Mouse (Mus musculus): ENCODE measurements at regions not wholly inside any gene's neighbourhood (a gene's known extent, or its start where the extent isn't known, plus 50 kb on each side); places are given as distances from the start of the nearest gene placed in this dataset.

DNA sequence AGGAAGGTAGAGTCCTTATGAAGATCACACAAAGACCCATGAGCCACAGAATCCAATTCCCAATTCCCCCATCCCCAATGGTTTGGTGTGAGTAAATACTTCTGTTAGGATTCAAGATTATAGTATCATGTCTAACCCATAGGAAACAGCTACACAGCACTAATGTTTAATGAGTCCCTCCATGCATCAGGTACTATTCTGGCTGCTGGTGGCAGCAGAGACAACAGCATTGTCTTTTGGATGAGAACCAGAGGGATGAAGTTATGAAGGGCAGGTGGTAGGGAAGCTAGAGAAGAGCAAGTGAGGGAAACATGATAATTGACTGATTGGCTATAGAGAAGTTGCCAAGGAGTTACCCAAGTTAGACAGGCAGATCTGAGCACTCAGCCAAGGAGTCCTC, 885.0 kb downstream of the Epha4 start:
- H3K4me1 ChIP-seq: no peaks in the 10 kb centered on the region
- no peak overlapping the region for H3K9ac ChIP-seq
- no peaks in the 10 kb centered on the region for H3K27me3 ChIP-seq
- H3K27ac ChIP-seq: no peak overlapping the region
- ATAC-seq (ENCODE audit: insufficient number of reproducible peaks, low FRiP score, low TSS enrichment, low read depth): no peak
- no peak overlapping the region for H3K4me2 ChIP-seq
- H3K4me3 ChIP-seq: no peak overlapping the region
- no peaks in the 10 kb centered on the region for H3K36me3 ChIP-seq
- no peaks in the 10 kb centered on the region for H3K9me3 ChIP-seq

DNA sequence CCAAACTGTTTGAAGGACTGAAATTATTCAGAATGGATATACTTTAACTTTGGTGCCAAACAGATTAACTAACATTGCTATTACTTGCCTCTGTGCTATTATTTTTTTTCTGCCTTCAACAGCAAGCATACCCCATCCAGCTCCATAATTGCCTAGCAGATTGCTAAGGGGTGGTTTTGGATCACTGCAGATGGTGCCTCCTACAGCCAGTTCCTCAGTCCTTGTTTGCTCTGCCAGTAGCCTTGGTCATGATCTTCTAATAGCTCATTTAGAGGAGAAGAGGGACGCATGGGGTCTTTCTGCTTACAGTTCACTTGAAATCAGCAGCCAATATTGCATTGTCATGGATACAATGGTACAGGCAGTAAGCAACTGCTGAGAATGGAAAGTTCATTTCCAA, 880.8 kb downstream of the Epha4 start:
- H3K27me3 ChIP-seq: no peaks in the 10 kb centered on the region
- no peak overlapping the region for H3K27ac ChIP-seq
- H3K4me3 ChIP-seq: no peak overlapping the region
- no peaks in the 10 kb centered on the region for H3K4me1 ChIP-seq
- H3K9me3 ChIP-seq: no peaks in the 10 kb centered on the region
- H3K9ac ChIP-seq: no peak overlapping the region
- ATAC-seq (ENCODE audit: insufficient number of reproducible peaks, low FRiP score, low TSS enrichment, low read depth): no peak
- no peaks in the 10 kb centered on the region for H3K36me3 ChIP-seq
- WGBS: 82% methylated on average over 1 of the region's 1 CpGs
- no peak overlapping the region for H3K4me2 ChIP-seq

- Histone ChIP-seq H3K4me3 (no peak overlapping the region), H3K27ac (no peak overlapping the region), H3K4me2 (no peak overlapping the region), H3K27me3 (no peaks in the 10 kb centered on the region), H3K4me1 (no peaks in the 10 kb centered on the region), H3K9me3 (no peaks in the 10 kb centered on the region), H3K9ac (no peak overlapping the region), H3K36me3 (no peaks in the 10 kb centered on the region)
- WGBS: 71% methylated on average over 19 of the region's 19 CpGs
- no peak for ATAC-seq (ENCODE audit: insufficient number of reproducible peaks, low FRiP score, low TSS enrichment, low read depth)
Observed at GRCm38 (mm10) chr1:76637268-76638009, 877.4 kb downstream of the Epha4 start.

- 72% methylated on average over 5 of the region's 5 CpGs for WGBS
- Histone ChIP-seq H3K4me1 (no peaks in the 10 kb centered on the region), H3K27me3 (no peaks in the 10 kb centered on the region), H3K27ac (no peak overlapping the region), H3K9ac (no peak overlapping the region), H3K4me2 (no peak overlapping the region), H3K9me3 (no peaks in the 10 kb centered on the region), H3K4me3 (no peak overlapping the region), H3K36me3 (no peaks in the 10 kb centered on the region)
- ATAC-seq (ENCODE audit: insufficient number of reproducible peaks, low FRiP score, low TSS enrichment, low read depth): no peak
Observed at GRCm38 (mm10) chr1:76638010-76638400, 876.9 kb downstream of the Epha4 start.

GRCm38 (mm10) chr1:76641181-76641711, 873.6 kb downstream of the Epha4 start:
- WGBS: 76% methylated on average over 3 of the region's 3 CpGs

DNA sequence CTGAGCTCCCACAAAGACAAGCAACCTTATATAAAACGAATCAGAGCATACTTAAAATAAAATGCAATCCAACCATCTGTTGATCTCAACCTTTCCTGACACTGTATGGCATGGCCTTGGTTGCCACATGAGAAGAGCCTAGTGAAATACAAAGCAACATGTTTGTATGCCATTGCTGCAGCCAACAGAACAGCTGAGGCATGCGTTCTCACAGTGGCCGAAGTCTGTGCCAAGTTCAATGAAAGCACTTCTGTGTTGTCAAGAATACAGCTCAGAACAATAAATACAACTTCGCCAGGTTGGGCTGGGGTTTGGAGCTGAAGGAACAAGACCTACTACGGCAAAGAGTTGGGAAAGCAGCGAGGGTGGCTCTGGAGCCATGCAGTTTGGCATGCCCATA, 872.2 kb downstream of the Epha4 start:
- H3K36me3 ChIP-seq: no peaks in the 10 kb centered on the region
- 78% methylated on average over 6 of the region's 6 CpGs for WGBS
- no peaks in the 10 kb centered on the region for H3K27me3 ChIP-seq
- H3K9me3 ChIP-seq: no peaks in the 10 kb centered on the region
- H3K4me2 ChIP-seq: no peak overlapping the region
- no peak overlapping the region for H3K9ac ChIP-seq
- no peak overlapping the region for H3K4me3 ChIP-seq
- no peak overlapping the region for H3K27ac ChIP-seq
- no peak for ATAC-seq (ENCODE audit: insufficient number of reproducible peaks, low FRiP score, low TSS enrichment, low read depth)
- no peaks in the 10 kb centered on the region for H3K4me1 ChIP-seq

More at GRCm38 (mm10) chr1:76641181-76641711, 873.6 kb downstream of the Epha4 start:
- H3K36me3 ChIP-seq: no peaks in the 10 kb centered on the region
- no peak overlapping the region for H3K4me2 ChIP-seq
- H3K9me3 ChIP-seq: no peaks in the 10 kb centered on the region
- H3K27me3 ChIP-seq: no peaks in the 10 kb centered on the region
- no peak overlapping the region for H3K27ac ChIP-seq
- no peak overlapping the region for H3K4me3 ChIP-seq
- no peak for ATAC-seq (ENCODE audit: insufficient number of reproducible peaks, low FRiP score, low TSS enrichment, low read depth)
- no peak overlapping the region for H3K9ac ChIP-seq
- no peaks in the 10 kb centered on the region for H3K4me1 ChIP-seq

GRCm38 (mm10) chr1:76644895-76645294, 870.0 kb downstream of the Epha4 start:
- WGBS: 56% methylated on average over 3 of the region's 3 CpGs
- Histone ChIP-seq H3K36me3 (no peaks in the 10 kb centered on the region), H3K9ac (no peak overlapping the region), H3K4me1 (no peaks in the 10 kb centered on the region), H3K9me3 (no peaks in the 10 kb centered on the region), H3K4me3 (no peak overlapping the region), H3K27me3 (no peaks in the 10 kb centered on the region), H3K27ac (no peak overlapping the region), H3K4me2 (no peak overlapping the region)
- ATAC-seq (ENCODE audit: insufficient number of reproducible peaks, low FRiP score, low TSS enrichment, low read depth): no peak

DNA sequence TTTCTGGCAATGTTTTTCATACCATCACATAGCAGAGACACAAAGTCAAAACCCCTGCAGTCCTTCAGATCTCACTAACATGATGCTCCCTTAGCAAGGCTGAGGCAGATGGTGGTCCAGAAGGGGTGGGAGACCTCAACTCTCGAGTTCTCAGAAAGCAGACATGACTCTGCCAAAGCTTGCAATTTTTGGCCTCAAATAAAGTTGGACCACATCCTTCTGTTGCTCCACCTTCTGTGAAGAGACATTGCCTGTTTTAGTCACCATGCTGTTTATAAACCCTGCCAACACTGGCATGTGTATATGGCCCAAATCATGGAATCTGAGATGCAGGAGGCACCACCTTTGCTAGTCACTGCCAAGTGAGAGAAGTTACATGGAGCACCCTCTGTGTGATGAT, 860.1 kb downstream of the Epha4 start:
- Histone ChIP-seq H3K9me3 (no peaks in the 10 kb centered on the region), H3K9ac (no peak overlapping the region), H3K4me2 (no peak overlapping the region), H3K4me1 (no peaks in the 10 kb centered on the region), H3K27ac (no peak overlapping the region), H3K27me3 (no peaks in the 10 kb centered on the region), H3K4me3 (no peak overlapping the region), H3K36me3 (no peaks in the 10 kb centered on the region)
- WGBS: 56% methylated on average over 1 of the region's 1 CpGs
- ATAC-seq (ENCODE audit: insufficient number of reproducible peaks, low FRiP score, low TSS enrichment, low read depth): no peak

- Histone ChIP-seq H3K9me3 (no peaks in the 10 kb centered on the region), H3K9ac (no peak overlapping the region), H3K27ac (no peak overlapping the region), H3K36me3 (no peaks in the 10 kb centered on the region), H3K4me1 (no peaks in the 10 kb centered on the region), H3K4me3 (no peak overlapping the region), H3K4me2 (no peak overlapping the region), H3K27me3 (no peaks in the 10 kb centered on the region)
- ATAC-seq (ENCODE audit: insufficient number of reproducible peaks, low FRiP score, low TSS enrichment, low read depth): no peak
- 89% methylated on average over 4 of the region's 4 CpGs for WGBS
Observed at GRCm38 (mm10) chr1:76658228-76658627, 856.7 kb downstream of the Epha4 start.

GRCm38 (mm10) chr1:76660146-76660545, 854.7 kb downstream of the Epha4 start:
- no peaks in the 10 kb centered on the region for H3K36me3 ChIP-seq
- no peaks in the 10 kb centered on the region for H3K9me3 ChIP-seq
- H3K4me2 ChIP-seq: no peak overlapping the region
- H3K4me3 ChIP-seq: no peak overlapping the region
- no peak overlapping the region for H3K27ac ChIP-seq
- no peak for ATAC-seq (ENCODE audit: insufficient number of reproducible peaks, low FRiP score, low TSS enrichment, low read depth)
- H3K9ac ChIP-seq: no peak overlapping the region
- H3K27me3 ChIP-seq: no peaks in the 10 kb centered on the region
- H3K4me1 ChIP-seq: peaks cover 4% of the 10 kb centered on the region; the same call in 1 of the 2 replicates
- 93% methylated on average over 3 of the region's 3 CpGs for WGBS

- no peak for ATAC-seq (ENCODE audit: insufficient number of reproducible peaks, low FRiP score, low TSS enrichment, low read depth)
- H3K4me2 ChIP-seq: no peak overlapping the region
- no peaks in the 10 kb centered on the region for H3K9me3 ChIP-seq
- no peaks in the 10 kb centered on the region for H3K36me3 ChIP-seq
- H3K4me1 ChIP-seq: peaks cover 4% of the 10 kb centered on the region; the same call in 1 of the 2 replicates
- no peak overlapping the region for H3K9ac ChIP-seq
- no peak overlapping the region for H3K4me3 ChIP-seq
- no peak overlapping the region for H3K27ac ChIP-seq
- 66% methylated on average over 4 of the region's 4 CpGs for WGBS
- H3K27me3 ChIP-seq: no peaks in the 10 kb centered on the region
Observed at GRCm38 (mm10) chr1:76664381-76664780, 850.5 kb downstream of the Epha4 start.

GRCm38 (mm10) chr1:76676836-76677235, 838.1 kb downstream of the Epha4 start:
- WGBS: 62% methylated on average over 6 of the region's 6 CpGs
- Histone ChIP-seq H3K36me3 (no peaks in the 10 kb centered on the region), H3K27ac (no peak overlapping the region), H3K4me1 (no peaks in the 10 kb centered on the region), H3K27me3 (no peaks in the 10 kb centered on the region), H3K9ac (no peak overlapping the region), H3K4me2 (no peak overlapping the region), H3K4me3 (no peak overlapping the region), H3K9me3 (no peaks in the 10 kb centered on the region)
- no peak for ATAC-seq (ENCODE audit: insufficient number of reproducible peaks, low FRiP score, low TSS enrichment, low read depth)

DNA sequence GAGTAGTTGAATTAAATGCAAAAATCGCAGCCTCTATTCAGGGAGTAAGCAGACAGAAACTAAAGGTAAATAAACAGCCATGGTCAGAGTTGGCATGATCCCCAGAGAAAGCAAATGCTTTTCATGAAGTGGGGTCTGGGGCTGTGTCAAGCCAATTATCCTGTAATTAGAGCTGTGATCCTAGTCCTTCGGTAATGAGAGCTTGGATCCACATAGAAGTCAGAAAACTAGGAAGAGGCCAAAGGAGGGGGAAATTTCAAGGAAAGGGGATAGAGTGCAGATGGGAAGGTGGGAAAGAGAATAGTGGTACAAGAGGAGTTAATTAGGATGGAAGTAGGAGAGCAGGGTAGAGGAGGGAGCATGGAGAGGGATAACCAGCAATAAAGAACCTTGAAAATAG, 809.3 kb downstream of the Epha4 start:
- Histone ChIP-seq H3K27me3 (no peaks in the 10 kb centered on the region), H3K9ac (no peak overlapping the region), H3K4me1 (no peaks in the 10 kb centered on the region), H3K9me3 (no peaks in the 10 kb centered on the region), H3K4me3 (no peak overlapping the region), H3K4me2 (no peak overlapping the region), H3K36me3 (no peaks in the 10 kb centered on the region), H3K27ac (no peak overlapping the region)
- no peak for ATAC-seq (ENCODE audit: insufficient number of reproducible peaks, low FRiP score, low TSS enrichment, low read depth)
- 50% methylated on average over 2 of the region's 2 CpGs for WGBS

Measured in limb, embryonic 15.5 days (tissue).